Comparison of ENCODE assay signal across 8 mouse cellular contexts in the genomic region with DNA sequence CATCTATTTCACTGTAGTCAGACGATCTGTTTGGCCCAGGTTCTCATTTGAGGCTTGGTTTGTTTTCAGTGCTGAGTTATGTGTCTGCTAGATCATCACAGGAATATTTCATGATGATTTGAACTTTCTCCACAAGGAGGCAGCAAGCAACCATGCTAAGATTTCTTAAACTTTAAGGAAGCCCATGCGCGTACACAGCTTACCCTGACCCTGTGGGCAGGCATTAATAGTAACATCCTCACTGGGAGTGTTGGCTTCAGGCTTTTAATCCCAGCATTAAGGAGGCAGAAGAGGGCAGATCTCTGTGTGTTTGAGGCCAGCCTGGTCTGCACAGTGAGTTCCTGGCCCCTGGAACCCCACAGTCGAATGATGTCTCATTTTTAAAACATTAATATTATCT. TPM values are rescaled to one million over a fixed set of nuclear protein-coding genes. Genes with fewer than 3 reads are reported as not detected.
A peak's percentile ranks its signal among the peaks of the same experiment; 100 is the strongest.
DNase-seq lines count a peak whose midpoint lies in the region; ATAC-seq lines count a peak whose summit lies in the region.

No protein-coding gene starts in this region.

- H3K4me3 ChIP-seq in heart, embryonic 11.5 days (ENCODE audit: low read depth, low read length), result no peak overlapping the region
- H3K4me3 ChIP-seq in midbrain, embryonic 15.5 days, result no peak overlapping the region
- no peak overlapping the region for H3K4me3 ChIP-seq in neural tube, embryonic 15.5 days (replicated peaks)

- H3K27me3 ChIP-seq in heart, embryonic 11.5 days (ENCODE audit: control insufficient read depth, insufficient read depth, low read length), result no peaks in the 10 kb centered on the region
- H3K27me3 ChIP-seq in midbrain, embryonic 15.5 days (replicated peaks), result no peaks in the 10 kb centered on the region
- H3K27me3 ChIP-seq in neural tube, embryonic 15.5 days (replicated peaks), result no peaks in the 10 kb centered on the region

- H3K27ac ChIP-seq in heart, embryonic 11.5 days (ENCODE audit: low read depth, low read length), result peak overlapping the region; percentile 90
- H3K27ac ChIP-seq in midbrain, embryonic 15.5 days, result no peak overlapping the region
- H3K27ac ChIP-seq in neural tube, embryonic 15.5 days (replicated peaks), result no peak overlapping the region

- 20% methylated on average over 4 of the region's 4 CpGs for WGBS in heart, embryonic 11.5 days (ENCODE audit: insufficient replicate concordance)
- 37% methylated on average over 4 of the region's 4 CpGs for WGBS in midbrain, embryonic 15.5 days
- 39% methylated on average over 4 of the region's 4 CpGs for WGBS in neural tube, embryonic 15.5 days

- no peaks in the 10 kb centered on the region for H3K36me3 ChIP-seq in heart, embryonic 11.5 days (ENCODE audit: control insufficient read depth, insufficient read depth, low read length)
- H3K36me3 ChIP-seq in midbrain, embryonic 15.5 days (replicated peaks), result 0 out of 2 replicates have a peak, but pooled peaks cover under 1% of the 10 kb centered on the region
- peaks cover under 1% of the 10 kb centered on the region; the same call in 1 of the 2 replicates for H3K36me3 ChIP-seq in neural tube, embryonic 15.5 days

- H3K4me2 ChIP-seq in heart, embryonic 11.5 days, result no peak overlapping the region; the same call in 1 of the 2 replicates
- H3K4me2 ChIP-seq in midbrain, embryonic 15.5 days, result no peak overlapping the region
- no peak overlapping the region for H3K4me2 ChIP-seq in neural tube, embryonic 15.5 days

- no peak overlapping the region for H3K9ac ChIP-seq in heart, embryonic 11.5 days (ENCODE audit: low read depth, low read length)
- H3K9ac ChIP-seq in midbrain, embryonic 15.5 days, result no peak overlapping the region
- H3K9ac ChIP-seq in neural tube, embryonic 15.5 days (replicated peaks), result no peak overlapping the region

- H3K4me1 ChIP-seq in heart, embryonic 11.5 days (ENCODE audit: control insufficient read depth, insufficient read depth, low read length), result peaks cover 23% of the 10 kb centered on the region
- H3K4me1 ChIP-seq in midbrain, embryonic 15.5 days, result no peaks in the 10 kb centered on the region
- H3K4me1 ChIP-seq in neural tube, embryonic 15.5 days, result no peaks in the 10 kb centered on the region

- peak; percentile 84 for DNase-seq in layer of hippocampus, adult 9-10 months (ENCODE audit: low spot score)
- DNase-seq in layer of hippocampus, adult 9-11 months, result no peak
- peak; percentile 41 to 59 for DNase-seq in CD8-positive naive resting alpha-beta T cell, adult 2 months (ENCODE audit: low read depth in 2 of 2, low spot score in 2 of 2)
- peak; percentile 24 for DNase-seq in adrenal gland, postnatal 25 days
- DNase-seq in kidney, postnatal 4 days, result peak; percentile 45 to 65

- peak; percentile 55 for ATAC-seq in heart, embryonic 11.5 days (replicated peaks; ENCODE audit: insufficient number of reproducible peaks, low FRiP score, low TSS enrichment)
- 0 out of 2 replicates have a peak, but pooled peaks have one; percentile 52 for ATAC-seq in midbrain, embryonic 15.5 days (replicated peaks)
- no peak; the same call in 1 of the 2 replicates for ATAC-seq in neural tube, embryonic 15.5 days (ENCODE audit: low FRiP score)

- no peaks in the 10 kb centered on the region for H3K9me3 ChIP-seq in heart, embryonic 11.5 days (replicated peaks; ENCODE audit: control insufficient read depth, low read length)
- H3K9me3 ChIP-seq in midbrain, embryonic 15.5 days, result no peaks in the 10 kb centered on the region
- no peaks in the 10 kb centered on the region for H3K9me3 ChIP-seq in neural tube, embryonic 15.5 days (replicated peaks)

RNA-seq across cellular contexts. Expression of a gene that starts 13.3 kb away (rescaled TPM):
- total RNA-seq in adrenal gland, postnatal 25 days (2021), result 386 and 405 TPM in 2 replicates
- 632 and 639 TPM in 2 replicates for polyA plus RNA-seq in heart, embryonic 11.5 days (2014; fragmentation: Nextera tagmentation; extraction: Ambion mirVana)
- 589 and 658 TPM in 2 replicates for polyA plus RNA-seq in midbrain, embryonic 15.5 days (2015; fragmentation: Nextera tagmentation; extraction: Ambion mirVana)
- polyA plus RNA-seq in neural tube, embryonic 15.5 days (2015; fragmentation: Nextera tagmentation; extraction: Ambion mirVana), result 794 and 878 TPM in 2 replicates

RNA-seq across cellular contexts. Expression of a gene that starts 18.7 kb away (rescaled TPM):
- total RNA-seq in adrenal gland, postnatal 25 days (2021), result 16.8 and 17.8 TPM in 2 replicates
- polyA plus RNA-seq in heart, embryonic 11.5 days (2014; fragmentation: Nextera tagmentation; extraction: Ambion mirVana), result 16.5 and 19.1 TPM in 2 replicates
- 11.5 and 14.1 TPM in 2 replicates for polyA plus RNA-seq in midbrain, embryonic 15.5 days (2015; fragmentation: Nextera tagmentation; extraction: Ambion mirVana)
- 10.5 and 11.8 TPM in 2 replicates for polyA plus RNA-seq in neural tube, embryonic 15.5 days (2015; fragmentation: Nextera tagmentation; extraction: Ambion mirVana)

RNA-seq across cellular contexts. Expression of a gene that starts 22.8 kb away (rescaled TPM):
- total RNA-seq in adrenal gland, postnatal 25 days (2021), result 255 and 328 TPM in 2 replicates
- 1,579 and 1,713 TPM in 2 replicates for polyA plus RNA-seq in heart, embryonic 11.5 days (2014; fragmentation: Nextera tagmentation; extraction: Ambion mirVana)
- polyA plus RNA-seq in midbrain, embryonic 15.5 days (2015; fragmentation: Nextera tagmentation; extraction: Ambion mirVana), result 26.5 and 30.0 TPM in 2 replicates
- 69.2 and 82.4 TPM in 2 replicates for polyA plus RNA-seq in neural tube, embryonic 15.5 days (2015; fragmentation: Nextera tagmentation; extraction: Ambion mirVana)

Comparison
In these comparisons a context has a peak if more than half of its experiments do, and no peak if none do; other contexts are left out.
1. RNA of a gene that starts 22.8 kb away (polyA plus RNA-seq): 1,579 to 1,713 TPM in heart, embryonic 11.5 days; 69.2 to 82.4 TPM in neural tube, embryonic 15.5 days and 26.5 to 30.0 TPM in midbrain, embryonic 15.5 days; every median in the first group is over 10 times any median in the second.